Mouse (Mus musculus) stomach, postnatal 0 days (tissue): Measurements from ENCODE around the gene Pafah1b1. TPM values are rescaled to one million over a fixed set of nuclear protein-coding genes. Genes with fewer than 3 reads are reported as not detected.

ENCODE experiments used
- ATAC-seq: fragments of 200-750 bp; cut with Nextera tagmentation; 2 replicates; pipeline ENCODE4 v1.8.0; 2017; ENCODE audit not compliant: low FRiP score, low TSS enrichment
- DNase-seq: peaks from one replicate; pipeline ENCODE4 v3.0.0-alpha.2; 2016; ENCODE audit warnings: low spot score
- H3K27ac ChIP-seq: fragments of 300-500 bp; sonication (generic); replicated peaks from 2 replicates; pipeline ENCODE4 v1.5.1; 2014; ENCODE audit warnings: mild to moderate bottlenecking, control low read depth
- H3K27me3 ChIP-seq: fragments of 300-500 bp; sonication (generic); 2 replicates; pipeline ENCODE4 v1.6.1; 2014; ENCODE audit warnings: low read length; ENCODE audit not compliant: control insufficient read depth, insufficient read depth
- H3K36me3 ChIP-seq: fragments of 300-500 bp; sonication (generic); 2 replicates; pipeline ENCODE4 v1.6.1; 2014; ENCODE audit warnings: low read length, mixed read lengths; ENCODE audit not compliant: control insufficient read depth, insufficient read depth
- H3K4me1 ChIP-seq: fragments of 300-500 bp; sonication (generic); replicated peaks from 2 replicates; pipeline ENCODE4 v1.6.1; 2014; ENCODE audit warnings: antibody characterized with exemption; ENCODE audit not compliant: control insufficient read depth, insufficient read depth
- H3K4me2 ChIP-seq: fragments of 300-500 bp; sonication (generic); replicated peaks from 2 replicates; pipeline ENCODE4 v1.6.1; 2014; ENCODE audit warnings: low read depth, mild to moderate bottlenecking, control low read depth, moderate library complexity
- H3K4me3 ChIP-seq: fragments of 300-500 bp; sonication (generic); 2 replicates; pipeline ENCODE4 v1.5.1; 2014; ENCODE audit warnings: low read depth, low read length, control low read depth
- H3K9ac ChIP-seq: fragments of 300-500 bp; sonication (generic); 2 replicates; pipeline ENCODE4 v1.6.1; 2014; ENCODE audit warnings: mild to moderate bottlenecking, low read length, control low read depth, mixed read lengths
- H3K9me3 ChIP-seq: fragments of 300-500 bp; sonication (generic); 2 replicates; pipeline ENCODE4 v1.6.1; 2016; ENCODE audit warnings: low read length; ENCODE audit not compliant: control insufficient read depth
- CTCF ChIP-seq: IDR thresholded peaks from 2 replicates; pipeline ENCODE4 v1.5.1; 2016; ENCODE audit warnings: antibody characterized with exemption, low read depth, mild to moderate bottlenecking, moderate library complexity
- EP300 ChIP-seq: optimal IDR thresholded peaks from 2 replicates; pipeline ENCODE3; 2016; ENCODE audit warnings: antibody characterized with exemption
- WGBS: fragments of 180-500 bp; shearing (Covaris S2); extraction: QIAGEN DNeasy Blood & Tissue Kit; methylation state at CpG from one replicate; pipeline ENCODE4 v1.1.7; 2014; 5-methylcytosine and 5-hydroxymethylcytosine counted together
- polyA plus RNA-seq: library from polyadenylated mRNA; unstranded; fragments of >200 nt; fragmentation: Nextera tagmentation; extraction: Ambion mirVana; gene quantifications from 2 replicates; pipeline ENCODE4 v1.2.1, GENCODE M21; 2015

The Pafah1b1 gene
- polyA plus RNA-seq, 1 experiment from 2014 or later, result 51.7 TPM

DNA sequence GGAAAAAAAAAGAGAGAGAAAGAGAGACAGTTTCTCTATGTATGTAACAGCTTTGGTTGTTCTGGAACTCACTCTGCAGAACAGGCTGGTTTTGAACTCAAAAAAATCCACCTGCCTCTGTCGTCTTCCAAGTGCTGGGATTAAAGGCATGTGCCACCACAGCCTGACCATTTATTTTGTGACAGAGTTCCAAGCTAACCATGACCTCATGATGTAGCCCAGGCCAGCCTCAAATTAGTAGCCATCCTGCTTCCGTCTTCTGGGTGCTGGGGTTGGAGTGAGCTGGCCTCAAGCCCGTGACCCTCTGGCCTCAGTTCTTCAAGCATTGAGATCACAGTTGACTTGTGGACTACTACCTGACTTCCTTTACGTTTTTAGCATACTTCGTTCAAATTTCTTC is 56.0 kb downstream of the Pafah1b1 start:
- no peak overlapping the region for H3K4me3 ChIP-seq
- H3K9ac ChIP-seq, result no peak overlapping the region
- H3K4me1 ChIP-seq, result no peaks in the 10 kb centered on the region
- H3K9me3 ChIP-seq, result no peaks in the 10 kb centered on the region
- WGBS, result 89% methylated on average over 5 of the region's 5 CpGs
- no peak overlapping the region for H3K27ac ChIP-seq
- peaks cover 29% of the 10 kb centered on the region for H3K36me3 ChIP-seq
- DNase-seq (no peak), ATAC-seq (no peak)
- no peaks in the 10 kb centered on the region for H3K27me3 ChIP-seq
- H3K4me2 ChIP-seq, result no peak overlapping the region
- TF ChIP-seq EP300 (no peak), CTCF (no peak)

DNA sequence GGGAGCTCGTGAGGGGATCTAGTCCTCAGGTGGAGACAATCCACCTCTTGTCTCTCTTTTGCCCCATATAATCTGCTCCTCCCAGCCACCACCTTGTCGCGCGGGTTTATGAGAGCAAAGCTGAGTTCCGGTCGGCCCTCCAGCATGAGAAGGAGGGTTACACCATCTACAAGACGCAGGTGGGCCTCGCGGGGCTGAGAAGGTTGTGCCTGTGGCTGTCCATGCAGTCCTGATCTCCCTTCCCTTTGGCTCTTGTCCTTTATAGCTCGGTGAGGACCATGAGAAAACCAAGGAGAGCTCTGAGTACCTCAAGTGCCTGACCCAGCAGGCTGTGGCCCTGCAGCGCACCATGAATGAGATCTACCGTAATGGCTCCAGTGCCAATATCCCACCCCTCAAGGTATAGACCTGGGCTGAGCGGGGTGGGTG is 56.9 kb downstream of the Pafah1b1 start:
- H3K4me3 ChIP-seq, result no peak overlapping the region
- ATAC-seq (no peak), DNase-seq (no peak)
- H3K36me3 ChIP-seq, result peaks cover 36% of the 10 kb centered on the region
- H3K27ac ChIP-seq, result no peak overlapping the region
- H3K9ac ChIP-seq, result no peak overlapping the region
- no peaks in the 10 kb centered on the region for H3K9me3 ChIP-seq
- no peak overlapping the region for H3K4me2 ChIP-seq
- H3K4me1 ChIP-seq, result no peaks in the 10 kb centered on the region
- H3K27me3 ChIP-seq, result no peaks in the 10 kb centered on the region
- 95% methylated on average over 13 of the region's 13 CpGs for WGBS
- TF ChIP-seq EP300, result no peak
- no peak for TF ChIP-seq CTCF

DNA sequence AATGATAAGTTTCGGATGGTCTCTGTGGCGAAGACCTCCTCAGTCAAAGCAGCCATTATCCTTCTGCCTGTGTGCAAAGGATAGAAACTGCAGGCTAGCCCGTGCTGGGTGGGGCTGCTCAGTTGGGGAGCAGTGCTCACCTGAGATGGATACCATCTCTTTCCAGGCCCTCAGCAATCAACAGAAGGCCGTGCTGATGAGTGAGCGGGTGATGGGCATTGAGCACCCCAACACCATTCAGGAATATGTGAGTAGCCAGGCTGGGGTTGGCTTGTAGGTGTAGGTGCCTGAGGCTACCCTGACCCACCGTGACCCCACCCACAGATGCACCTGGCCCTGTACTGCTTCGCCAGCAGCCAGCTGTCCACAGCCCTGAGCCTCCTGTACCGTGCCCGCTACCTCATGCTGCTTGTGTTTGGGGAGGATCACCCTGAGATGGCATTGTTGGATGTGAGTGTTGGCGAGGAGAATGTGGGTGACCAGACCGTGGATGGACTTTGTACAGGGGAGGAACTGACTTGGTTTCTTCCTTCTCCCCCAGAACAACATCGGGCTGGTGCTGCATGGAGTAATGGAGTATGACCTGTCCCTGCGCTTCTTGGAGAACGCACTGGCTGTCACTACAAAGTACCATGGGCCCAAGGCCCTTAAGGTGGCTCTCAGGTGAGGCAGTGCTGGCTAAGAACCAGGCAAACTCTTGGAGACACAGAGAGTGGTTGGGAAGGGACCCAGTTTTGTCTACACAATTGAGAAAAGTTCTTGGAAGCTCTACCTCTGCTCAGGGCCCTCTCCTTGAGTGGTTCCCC is 57.5 kb downstream of the Pafah1b1 start:
- no peaks in the 10 kb centered on the region for H3K27me3 ChIP-seq
- TF ChIP-seq CTCF (no peak), EP300 (no peak)
- no peaks in the 10 kb centered on the region for H3K4me1 ChIP-seq
- no peak overlapping the region for H3K4me3 ChIP-seq
- no peak overlapping the region for H3K9ac ChIP-seq
- no peak overlapping the region for H3K4me2 ChIP-seq
- ATAC-seq, result no peak
- H3K27ac ChIP-seq, result no peak overlapping the region
- H3K36me3 ChIP-seq, result peaks cover 42% of the 10 kb centered on the region
- H3K9me3 ChIP-seq, result no peaks in the 10 kb centered on the region
- DNase-seq, result peak; percentile 13
- 97% methylated on average over 14 of the region's 14 CpGs for WGBS

- Histone ChIP-seq H3K27me3 (no peaks in the 10 kb centered on the region), H3K4me3 (no peak overlapping the region), H3K36me3 (peaks cover 45% of the 10 kb centered on the region), H3K27ac (no peak overlapping the region), H3K9ac (no peak overlapping the region), H3K4me2 (no peak overlapping the region), H3K4me1 (no peaks in the 10 kb centered on the region), H3K9me3 (no peaks in the 10 kb centered on the region)
- TF ChIP-seq CTCF (no peak), EP300 (no peak)
- 87% methylated on average over 5 of the region's 5 CpGs for WGBS
- ATAC-seq, result no peak
- DNase-seq, result no peak
Observed at GRCm38 (mm10) chr11:74666284-74666652, 58.2 kb downstream of the Pafah1b1 start.

DNA sequence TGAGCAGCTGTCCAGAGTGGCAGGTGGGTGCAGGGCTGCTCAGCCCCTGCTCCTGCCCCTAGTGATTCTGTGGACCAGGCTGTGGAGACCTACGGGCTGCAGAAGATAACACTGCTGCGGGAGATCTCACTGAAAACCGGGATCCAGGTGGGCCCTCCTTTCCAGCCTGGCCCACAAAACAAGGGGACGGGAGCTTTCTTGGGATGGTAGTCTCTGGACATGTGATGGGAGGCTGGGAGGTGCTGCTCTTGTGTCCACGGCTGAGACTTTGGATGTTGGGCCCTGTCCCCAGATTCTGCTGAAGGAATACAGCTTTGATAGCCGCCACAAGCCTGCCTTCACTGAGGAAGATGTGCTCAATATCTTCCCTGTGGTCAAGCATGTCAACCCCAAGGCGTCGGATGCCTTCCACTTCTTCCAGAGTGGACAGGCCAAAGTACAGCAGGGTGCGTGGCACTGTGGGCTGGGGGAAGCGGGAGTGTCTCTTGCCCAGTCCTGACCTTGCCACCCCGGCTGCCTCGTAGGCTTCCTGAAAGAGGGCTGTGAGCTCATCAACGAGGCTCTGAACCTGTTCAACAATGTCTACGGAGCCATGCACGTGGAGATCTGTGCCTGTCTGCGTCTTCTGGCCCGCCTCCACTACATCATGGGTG is 58.7 kb downstream of the Pafah1b1 start:
- no peaks in the 10 kb centered on the region for H3K9me3 ChIP-seq
- H3K9ac ChIP-seq, result no peak overlapping the region
- H3K4me3 ChIP-seq, result no peak overlapping the region
- DNase-seq (peak; percentile 11), ATAC-seq (no peak)
- no peaks in the 10 kb centered on the region for H3K27me3 ChIP-seq
- no peaks in the 10 kb centered on the region for H3K4me1 ChIP-seq
- H3K27ac ChIP-seq, result no peak overlapping the region
- 91% methylated on average over 17 of the region's 17 CpGs for WGBS
- no peak for TF ChIP-seq EP300
- TF ChIP-seq CTCF, result no peak
- H3K36me3 ChIP-seq, result peaks cover 47% of the 10 kb centered on the region
- no peak overlapping the region for H3K4me2 ChIP-seq

GRCm38 (mm10) chr11:74664906-74665305 is 59.6 kb downstream of the Pafah1b1 start:
- H3K9me3 ChIP-seq, result no peaks in the 10 kb centered on the region
- no peak for DNase-seq
- H3K4me3 ChIP-seq, result no peak overlapping the region
- H3K27me3 ChIP-seq, result no peaks in the 10 kb centered on the region
- no peak for ATAC-seq
- no peak overlapping the region for H3K4me2 ChIP-seq
- H3K4me1 ChIP-seq, result no peaks in the 10 kb centered on the region
- no peak overlapping the region for H3K9ac ChIP-seq
- TF ChIP-seq CTCF, result no peak
- no peak for TF ChIP-seq EP300
- no peak overlapping the region for H3K27ac ChIP-seq
- H3K36me3 ChIP-seq, result peaks cover 56% of the 10 kb centered on the region
- 87% methylated on average over 8 of the region's 8 CpGs for WGBS
